Mouse (Mus musculus): Measurements from ENCODE around the gene Ston2. TPM values are rescaled to one million over a fixed set of nuclear protein-coding genes. Genes with fewer than 3 reads are reported as not detected.
A peak's percentile ranks its signal among the peaks of the same experiment; 100 is the strongest.

The Ston2 gene
- total RNA-seq, 2 experiments from 2014 or later, result 28.8 to 33.1 TPM

DNA sequence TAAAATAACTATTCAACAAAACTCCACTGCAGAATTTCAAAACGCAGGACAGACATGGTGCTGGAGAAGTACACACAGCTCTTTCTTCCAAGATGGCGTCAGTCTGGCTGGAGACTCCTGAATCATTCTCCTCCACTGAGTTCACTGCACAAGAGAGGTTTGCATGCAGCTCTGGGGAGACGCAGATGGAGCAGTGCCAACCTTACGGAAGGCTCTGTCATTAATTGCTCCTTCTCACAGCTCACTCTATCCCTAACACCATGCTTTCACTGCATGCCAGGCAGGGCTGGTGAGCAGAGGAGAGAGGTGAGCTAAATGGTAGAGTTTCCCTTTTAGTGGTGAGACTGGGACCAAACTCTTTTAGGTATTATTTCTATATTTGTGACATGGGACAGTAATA lies 80.4 kb downstream of the Ston2 start:
- peak; percentile 22 to 40 for DNase-seq (ENCODE audit: low spot score in 2 of 2)

DNA sequence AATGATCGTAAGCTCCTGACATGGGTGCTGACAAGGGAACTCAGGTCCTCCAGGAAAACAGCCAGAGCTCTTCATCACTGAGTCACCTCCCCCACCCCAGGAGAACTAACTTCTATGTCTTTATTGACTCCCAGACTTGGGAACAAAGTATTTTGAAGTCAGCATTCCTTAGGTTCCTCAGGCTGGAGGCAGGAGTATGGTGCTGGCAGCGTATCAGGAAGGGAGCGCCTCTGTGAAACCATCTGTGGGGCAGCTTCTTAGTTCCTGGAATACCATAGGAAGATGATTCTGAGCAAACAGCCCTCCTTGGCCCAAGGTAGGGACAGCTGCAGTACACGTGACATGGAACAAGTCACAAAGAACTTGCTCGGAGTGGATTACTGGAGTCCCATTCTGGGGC lies 84.7 kb downstream of the Ston2 start:
- no peak for DNase-seq (ENCODE audit: low spot score in 2 of 2)

DNA sequence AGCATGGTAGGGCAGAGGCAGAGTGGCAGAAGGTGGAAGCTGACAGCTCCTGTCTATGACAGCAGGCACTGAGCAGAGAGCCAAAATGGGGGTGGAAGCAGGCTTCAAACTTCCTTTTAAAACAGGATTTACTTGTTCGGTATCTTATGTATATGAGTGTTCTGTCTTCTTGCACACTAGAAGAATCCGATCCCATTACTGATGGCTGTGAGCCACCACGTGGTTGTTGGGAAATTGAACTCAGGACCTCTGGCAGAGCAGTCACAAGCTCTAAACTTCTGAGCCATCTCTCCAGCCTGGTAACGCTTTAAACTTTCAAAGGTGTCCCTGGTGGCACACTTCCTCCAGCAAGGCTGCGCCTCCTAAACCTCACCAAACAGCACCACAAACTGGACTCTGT lies 85.4 kb downstream of the Ston2 start:
- no peak for DNase-seq (ENCODE audit: low spot score in 2 of 2)

DNA sequence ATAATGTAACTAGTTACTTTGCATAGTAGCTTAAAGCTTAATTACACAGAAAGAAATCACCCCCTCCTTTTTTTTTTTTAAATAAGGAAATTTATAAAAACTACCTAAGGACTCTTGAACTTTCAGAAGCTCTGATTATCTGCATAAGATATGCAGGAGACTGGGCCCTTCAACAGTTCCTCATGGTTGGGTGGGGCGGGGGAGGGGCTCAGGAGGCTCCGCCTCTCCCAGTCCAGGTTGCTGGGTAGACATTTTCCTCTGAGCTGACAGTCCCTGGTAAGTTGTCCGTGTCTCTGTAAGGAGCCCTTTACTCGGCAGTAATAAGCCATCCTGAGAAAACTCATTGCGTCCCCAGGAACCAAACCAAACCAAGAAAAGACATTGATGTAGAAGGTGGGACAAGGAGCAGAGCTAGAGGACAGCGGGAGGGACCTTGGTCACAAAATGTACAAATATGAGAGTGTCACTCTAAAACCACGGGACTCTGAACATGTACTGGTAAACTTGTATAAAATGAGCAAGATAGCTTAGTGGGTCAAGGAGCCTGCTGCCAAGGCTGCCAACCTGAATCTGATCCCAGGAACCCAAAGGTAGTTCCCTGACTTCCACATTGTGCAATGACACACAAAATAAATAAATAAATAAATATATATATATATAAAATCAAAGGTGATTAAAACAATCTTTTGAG lies 88.6 kb downstream of the Ston2 start:
- no peak for DNase-seq (ENCODE audit: low spot score in 2 of 2)

DNA sequence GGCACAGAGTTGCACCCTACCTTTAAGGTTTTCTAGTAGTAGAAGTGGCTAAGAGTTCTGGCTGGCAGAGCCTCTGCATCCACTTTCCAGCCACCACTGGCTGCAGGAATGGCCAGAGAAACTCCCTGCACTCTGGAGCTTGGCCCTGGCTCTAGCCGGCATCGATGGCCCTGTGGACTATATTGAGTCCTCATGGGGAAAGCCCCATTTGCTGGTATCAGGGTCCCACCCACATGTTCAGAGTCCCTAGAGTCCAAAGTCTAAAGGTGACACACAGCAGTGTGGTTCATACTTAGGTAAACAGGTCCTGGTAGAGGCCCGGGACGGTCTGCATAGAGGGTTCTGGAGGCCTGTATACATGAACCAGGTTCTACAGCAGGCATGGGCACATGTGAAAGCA lies 92.0 kb downstream of the Ston2 start:
- DNase-seq (ENCODE audit: low spot score in 2 of 2), result no peak

DNA sequence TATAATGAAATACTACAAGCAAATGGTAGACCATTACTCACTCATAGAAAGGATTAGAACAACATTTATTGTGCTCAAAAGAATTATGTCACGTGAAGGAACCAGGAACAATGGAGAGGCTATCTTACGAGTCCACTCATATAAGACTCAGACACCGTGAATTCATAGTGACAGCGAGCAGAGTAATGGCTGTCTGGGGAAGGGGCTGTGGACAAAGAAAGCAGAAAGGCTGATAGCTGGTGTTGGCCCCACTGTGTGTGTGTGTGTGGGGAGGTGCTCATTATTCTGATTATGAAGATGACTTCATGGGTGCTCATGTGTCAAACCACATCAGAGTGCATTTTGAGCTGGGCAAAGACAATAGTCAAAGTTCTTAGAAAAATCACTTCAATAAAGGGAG lies 92.4 kb downstream of the Ston2 start:
- no peak for DNase-seq (ENCODE audit: low spot score in 2 of 2)

DNA sequence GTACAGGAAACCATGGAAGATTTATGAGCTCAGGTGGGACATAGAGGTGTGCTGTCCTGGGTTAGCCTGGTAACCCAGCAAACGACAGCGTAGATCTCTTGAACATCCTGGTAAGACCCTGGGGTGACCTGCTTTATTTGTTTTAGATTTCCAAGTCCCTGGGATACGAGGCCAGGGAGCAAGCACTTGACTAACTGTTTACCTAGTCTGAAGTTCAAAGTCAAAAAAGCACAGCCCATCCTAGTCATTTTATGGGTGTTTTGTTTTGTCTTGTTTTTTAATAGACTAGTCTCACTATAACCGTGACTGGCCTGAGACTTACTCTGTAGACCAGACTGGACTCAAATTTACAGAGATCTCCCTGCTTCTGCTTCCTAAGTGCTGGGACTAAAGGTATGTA lies 93.4 kb downstream of the Ston2 start:
- DNase-seq (ENCODE audit: low spot score in 2 of 2), result no peak

DNA sequence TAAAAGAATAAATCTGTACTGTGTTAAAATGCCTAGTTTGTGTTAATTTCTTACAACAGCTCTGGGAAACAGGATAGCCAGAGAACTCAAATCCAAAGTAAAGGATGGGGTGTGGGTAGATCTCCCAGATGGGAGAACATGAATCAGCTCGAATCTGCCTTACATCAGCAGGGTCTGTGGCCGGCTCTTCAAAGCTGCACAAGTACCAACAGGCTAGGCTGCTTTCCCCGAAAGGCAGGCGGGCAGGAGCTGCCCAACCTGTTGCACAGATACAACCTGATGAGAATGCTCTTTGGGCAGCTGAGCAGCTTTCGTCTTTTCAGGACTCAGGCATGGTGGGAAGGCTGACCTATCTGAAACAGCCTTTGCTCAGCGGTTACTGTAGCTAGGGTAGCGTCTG lies 94.6 kb downstream of the Ston2 start:
- DNase-seq (ENCODE audit: low spot score in 2 of 2), result no peak

DNA sequence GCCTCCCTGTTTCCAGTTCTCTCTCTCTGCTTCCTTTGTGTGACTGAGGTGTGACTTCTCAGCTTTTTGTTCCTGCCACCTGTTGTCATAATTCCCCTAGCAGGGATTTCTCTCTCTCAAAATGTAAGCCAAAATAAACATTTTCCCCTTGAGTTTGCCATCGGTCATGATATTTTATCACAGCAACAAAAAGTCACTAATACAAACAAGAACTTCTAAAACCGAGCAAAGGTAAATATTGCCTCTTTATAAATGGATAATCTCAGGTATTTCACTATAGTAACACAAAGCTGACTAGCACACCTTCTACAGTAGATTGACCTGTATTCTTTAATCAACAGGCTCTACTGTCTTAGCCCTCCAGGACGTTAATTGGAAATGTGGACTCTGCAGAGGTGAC lies 95.2 kb downstream of the Ston2 start:
- DNase-seq (ENCODE audit: low spot score in 2 of 2), result no peak

DNA sequence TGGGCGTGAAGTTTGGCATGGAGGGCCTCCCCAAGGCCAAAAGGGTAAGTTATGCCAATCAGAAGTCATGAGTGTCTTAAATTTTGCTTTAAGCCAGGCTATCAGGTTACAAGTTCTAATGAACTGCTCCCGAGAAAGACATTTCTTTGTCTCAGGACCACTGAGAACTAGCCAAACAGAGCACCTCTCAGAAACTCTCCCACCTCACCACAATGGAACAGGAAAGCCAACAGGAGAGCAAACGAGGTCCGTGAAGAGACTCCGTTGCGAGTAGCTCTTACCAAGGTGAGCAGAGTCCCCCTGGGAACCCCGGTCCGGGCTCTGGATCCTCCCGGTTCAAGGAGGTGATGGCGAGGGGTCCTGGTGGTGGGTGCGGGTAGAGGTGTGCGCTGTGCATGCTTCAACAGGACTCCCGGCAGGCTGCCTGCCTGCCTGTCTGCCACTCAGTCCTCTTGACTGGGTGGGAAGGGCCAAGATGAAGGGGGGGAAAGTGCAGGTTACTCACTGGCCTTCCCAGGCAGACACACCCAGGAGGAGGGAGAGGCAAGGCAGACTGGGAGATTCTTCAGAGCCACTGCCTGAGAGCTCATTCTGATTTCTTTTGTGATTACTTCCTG lies 102.4 kb downstream of the Ston2 start:
- no peak for DNase-seq (ENCODE audit: low spot score in 2 of 2)

DNA sequence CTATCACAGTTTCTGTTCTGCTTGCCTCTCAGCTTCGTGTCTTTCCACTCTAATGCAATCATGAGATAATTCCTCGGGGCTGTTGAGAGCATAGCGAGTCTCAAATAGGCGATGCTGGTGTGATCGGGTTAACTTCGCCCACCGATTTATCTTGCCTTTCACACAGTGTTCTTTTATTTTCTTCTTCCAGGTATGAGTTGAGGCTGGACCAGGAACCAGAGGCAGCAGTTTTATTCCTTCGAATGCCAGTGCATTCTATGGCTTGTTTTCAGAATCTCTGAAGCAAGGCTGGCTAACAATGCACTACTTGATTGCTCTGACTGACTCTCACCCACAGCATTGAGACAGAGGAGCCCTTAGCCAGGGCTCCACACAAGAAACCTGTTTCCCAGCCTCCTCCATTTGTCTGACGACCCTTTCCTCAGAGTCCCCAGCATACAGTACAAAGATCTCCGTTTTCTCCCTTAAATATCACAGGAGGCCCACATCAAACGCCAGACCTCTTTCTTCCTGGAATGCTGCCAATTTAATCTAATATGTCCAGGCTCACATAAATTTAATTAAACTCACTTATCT lies 103.3 kb downstream of the Ston2 start:
- no peak for DNase-seq (ENCODE audit: low spot score in 2 of 2)

DNA sequence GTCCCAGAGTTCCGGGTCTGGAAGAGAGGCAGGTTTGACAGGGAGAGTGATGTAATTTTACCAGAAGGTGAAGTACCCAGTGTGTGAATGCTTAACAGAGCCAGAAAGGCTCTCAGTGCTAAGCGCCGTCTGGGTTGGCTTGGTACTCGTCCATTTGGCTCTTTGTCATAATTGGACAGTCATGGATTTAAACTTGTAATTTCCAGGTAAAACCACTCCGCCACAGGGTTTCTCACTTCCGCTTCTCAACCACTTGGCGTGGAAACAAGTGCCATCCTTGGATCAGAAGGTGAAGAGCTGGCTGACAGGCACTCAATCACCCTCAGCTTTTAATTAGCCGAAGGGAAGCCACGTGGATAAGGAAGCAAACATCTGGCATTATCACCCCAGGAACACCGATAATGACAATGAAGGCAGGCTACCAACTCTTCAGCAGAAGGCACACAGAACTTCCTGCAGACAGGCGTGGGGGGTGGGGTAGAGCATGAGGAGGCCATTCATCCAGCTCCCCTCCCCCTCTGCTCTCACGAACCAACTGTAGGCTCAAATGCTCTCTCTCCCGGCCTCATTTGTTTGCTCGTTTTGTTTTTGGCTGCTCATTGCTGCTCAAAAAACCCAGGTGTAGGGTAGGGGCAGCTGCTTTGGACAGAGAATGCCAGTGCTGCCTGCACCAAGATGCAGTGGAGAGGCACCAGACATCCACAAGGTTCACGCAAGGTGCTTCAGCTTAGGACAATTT lies 103.9 kb downstream of the Ston2 start:
- peak; percentile 42 to 58 for DNase-seq (ENCODE audit: low spot score in 2 of 2)

DNA sequence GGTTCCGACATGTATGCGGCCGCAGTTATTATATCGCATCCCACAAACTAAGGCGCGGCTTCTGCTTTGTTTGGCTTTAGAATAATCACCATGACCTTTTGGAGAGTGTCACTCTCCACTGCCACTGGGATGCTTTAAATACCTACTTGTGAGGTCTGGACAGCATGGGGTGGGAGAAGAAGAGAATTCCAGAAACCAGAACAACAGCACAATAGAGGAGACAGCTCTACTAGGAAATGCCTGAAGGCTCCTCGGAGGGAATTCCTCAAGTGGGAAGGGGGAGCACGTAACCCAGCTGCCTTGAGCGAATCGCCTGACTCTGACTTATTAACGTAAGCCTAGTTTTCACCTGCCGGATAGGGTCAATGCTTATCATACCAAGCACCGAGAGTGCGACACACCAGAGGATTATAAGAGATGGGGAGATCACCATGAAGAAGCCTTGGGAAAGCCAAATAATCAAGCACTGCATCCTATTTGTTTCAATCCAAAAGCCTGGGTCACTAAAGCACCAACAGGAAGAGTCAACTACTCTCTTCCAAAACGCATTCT lies 104.6 kb downstream of the Ston2 start:
- DNase-seq (ENCODE audit: low spot score in 2 of 2), result no peak

DNA sequence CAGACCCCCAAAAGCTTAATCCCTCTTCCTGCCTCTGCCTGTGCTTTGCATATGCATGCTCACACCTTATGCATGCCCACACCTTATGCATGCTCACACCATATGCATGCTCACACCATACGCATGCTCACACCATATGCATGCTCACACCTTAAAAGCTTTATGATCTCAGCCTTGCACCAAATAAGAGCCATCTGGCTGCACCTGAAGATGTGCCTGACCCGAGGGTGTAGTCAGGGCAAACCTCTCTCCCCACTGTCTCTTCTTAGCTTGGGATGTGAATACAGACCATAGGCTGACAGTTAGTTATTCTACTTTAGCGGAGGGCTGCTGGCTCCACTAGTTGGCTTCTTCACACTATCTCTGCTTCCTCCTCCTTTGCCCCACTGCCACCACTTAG lies 105.1 kb downstream of the Ston2 start:
- DNase-seq (ENCODE audit: low spot score in 2 of 2), result no peak

DNA sequence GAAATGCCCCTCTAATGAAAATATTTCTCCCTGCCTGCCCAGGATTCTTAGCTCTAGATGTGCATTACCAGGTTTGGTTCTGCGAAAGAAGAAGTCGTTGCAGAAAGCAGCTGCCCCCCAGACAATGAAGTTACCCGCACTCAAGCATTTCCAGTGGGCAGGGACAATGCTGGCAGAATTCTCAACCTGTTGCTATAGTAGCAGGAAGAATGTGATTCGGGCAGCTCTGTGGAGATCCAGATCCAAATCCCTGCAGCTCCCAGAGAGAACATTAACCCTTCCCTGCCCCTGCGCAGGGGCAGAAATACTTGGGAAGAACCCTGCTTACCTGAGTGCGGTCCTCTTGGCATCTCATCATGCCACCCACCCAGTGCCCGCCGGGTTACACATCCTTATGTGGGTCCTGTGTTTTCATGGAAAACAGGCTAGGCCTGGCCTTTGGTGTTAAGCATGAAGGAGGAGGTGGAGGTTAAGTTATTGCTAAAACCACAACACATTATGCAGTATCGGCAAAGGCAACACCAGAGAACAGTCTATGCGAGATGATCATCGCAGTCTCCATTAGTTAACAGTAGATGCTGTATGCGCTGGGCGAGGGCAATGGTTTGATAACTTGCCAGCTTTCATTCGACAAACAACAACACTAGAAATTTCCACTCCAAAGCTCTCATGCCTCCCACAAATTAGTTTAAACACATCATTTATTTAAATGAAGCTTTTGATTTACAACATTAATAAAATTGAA lies 108.7 kb downstream of the Ston2 start:
- DNase-seq (ENCODE audit: low spot score in 2 of 2), result peak; percentile 55 to 66

DNA sequence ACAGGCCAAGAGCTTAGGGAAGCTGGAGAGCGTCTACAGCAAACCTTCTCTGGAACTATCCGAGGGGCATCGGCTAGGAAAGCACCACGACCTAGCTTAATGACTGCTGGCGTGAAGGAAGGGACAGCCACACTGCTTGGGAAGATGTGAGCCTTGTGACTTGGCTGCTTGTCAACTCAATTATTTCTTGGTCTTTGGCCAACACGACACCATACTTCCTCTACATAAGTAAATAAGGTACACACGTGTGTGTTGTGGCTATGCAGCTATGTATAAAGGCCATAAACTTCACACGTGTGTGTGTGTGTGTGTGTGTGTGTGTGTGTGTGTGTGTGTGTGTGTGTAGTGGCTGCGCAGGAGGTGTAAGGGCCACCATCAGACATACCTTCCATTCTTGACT lies 112.2 kb downstream of the Ston2 start:
- no peak for DNase-seq (ENCODE audit: low spot score in 2 of 2)

DNA sequence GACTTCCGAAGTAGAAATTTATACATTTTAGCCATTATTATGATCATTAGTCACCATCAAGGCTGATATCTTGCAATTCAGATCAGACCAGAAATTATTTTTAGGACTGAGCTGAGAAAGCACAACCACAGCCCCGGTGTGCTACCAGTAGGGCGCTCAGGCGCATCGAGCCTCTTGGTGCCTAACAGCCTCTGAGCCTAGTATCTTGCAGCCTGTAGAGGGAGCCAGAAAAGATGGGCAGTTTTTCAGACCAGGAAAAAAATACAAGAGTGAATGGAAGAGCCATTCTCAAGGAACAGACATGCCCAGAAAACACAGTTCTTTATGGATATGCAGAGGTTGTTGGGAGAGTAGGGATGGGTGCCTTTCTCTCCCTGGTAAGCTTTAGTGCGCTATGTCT lies 115.0 kb downstream of the Ston2 start:
- DNase-seq (ENCODE audit: low spot score in 2 of 2), result no peak

DNA sequence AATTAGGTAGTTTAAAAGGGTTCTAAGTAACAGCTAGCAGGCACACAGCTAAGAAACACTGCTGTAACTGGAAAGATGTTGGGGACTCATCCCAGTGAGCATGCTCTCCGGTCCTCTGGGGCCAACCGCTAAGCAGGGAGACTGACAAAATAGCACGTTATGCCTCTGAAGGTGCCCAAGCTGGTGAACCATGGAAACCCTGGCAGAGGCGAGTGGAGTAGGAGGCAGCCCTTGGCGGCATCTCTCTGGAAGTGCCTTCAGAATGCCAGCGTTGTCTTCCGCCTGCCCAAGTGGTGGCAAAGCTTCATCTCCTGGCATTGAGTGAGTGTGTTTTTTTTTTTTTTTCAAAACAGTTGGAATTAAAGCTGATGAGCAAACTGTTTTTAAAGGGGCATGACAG lies 115.7 kb downstream of the Ston2 start:
- DNase-seq (ENCODE audit: low spot score in 2 of 2), result peak; percentile 64 to 67

DNA sequence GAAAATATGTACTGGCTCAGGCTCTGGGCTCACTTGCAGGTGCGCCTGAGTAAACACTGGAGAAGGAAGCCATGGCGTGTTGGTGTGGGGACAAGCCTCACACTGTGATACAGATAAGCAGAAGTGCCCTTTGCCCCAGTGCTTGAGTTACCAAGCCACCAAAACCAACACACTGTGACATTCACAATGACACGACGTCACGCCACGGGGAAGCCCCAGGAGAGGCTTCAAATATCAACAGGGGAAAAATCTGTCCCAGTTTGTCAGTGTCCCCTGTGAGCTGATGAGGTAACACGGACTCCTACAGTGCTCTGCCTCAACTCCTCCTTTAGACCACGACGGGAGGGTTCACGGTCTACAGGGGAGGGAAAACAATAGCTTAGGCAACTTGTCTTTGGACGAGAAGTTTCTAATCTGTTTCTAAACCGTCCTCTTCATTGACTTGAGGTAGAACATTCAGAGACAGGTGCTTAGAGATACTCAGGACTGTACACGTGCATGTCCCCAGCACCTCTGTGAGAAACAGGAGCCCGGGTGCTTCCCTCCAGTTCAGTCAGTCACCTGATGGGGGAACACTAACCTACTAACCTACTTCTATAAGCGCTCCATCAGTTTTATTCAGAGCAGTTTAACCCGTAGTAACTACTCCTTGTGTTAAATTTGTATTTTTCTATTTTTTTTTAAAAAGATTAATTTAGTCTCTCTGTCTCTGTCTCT lies 119.5 kb downstream of the Ston2 start:
- no peak for DNase-seq (ENCODE audit: low spot score in 2 of 2)

DNA sequence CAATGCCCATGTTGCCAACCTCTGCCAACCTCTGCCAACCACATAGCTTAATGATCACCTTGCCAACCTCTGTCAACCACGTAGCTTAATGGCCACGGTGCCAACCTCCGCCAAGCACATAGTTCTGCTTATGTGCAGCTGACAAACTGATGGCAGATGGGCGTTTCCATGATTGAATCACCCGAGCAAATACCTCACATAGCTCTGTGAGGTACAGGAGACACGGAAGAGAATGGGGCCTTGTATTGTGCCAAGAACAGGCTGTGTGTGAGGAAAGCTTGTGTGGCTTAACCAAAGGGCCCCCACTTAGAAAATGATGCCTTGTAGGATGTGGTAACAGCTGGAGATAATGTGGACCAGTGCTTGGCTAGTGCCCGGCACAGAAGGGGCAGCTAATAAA lies 120.4 kb downstream of the Ston2 start:
- no peak for DNase-seq (ENCODE audit: low spot score in 2 of 2)

DNA sequence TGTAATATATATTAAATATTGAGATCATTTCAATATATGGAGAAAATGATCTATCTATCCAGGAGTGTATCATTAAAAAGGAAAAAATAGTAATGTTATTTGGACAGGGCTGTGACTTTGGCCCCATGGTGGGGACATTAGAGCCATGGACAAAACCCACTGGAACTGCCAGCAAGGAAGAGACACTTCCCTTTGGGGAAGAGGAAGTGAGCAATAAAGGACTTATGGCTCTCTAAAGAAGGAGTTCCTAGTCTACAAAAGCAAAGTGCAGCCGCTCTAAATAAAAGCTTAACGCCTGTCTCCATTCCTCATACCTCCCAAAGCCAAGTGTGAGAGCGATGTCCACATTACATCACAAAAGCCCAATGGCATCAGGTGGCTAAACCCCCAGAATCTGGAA lies 121.6 kb downstream of the Ston2 start:
- DNase-seq (ENCODE audit: low spot score in 2 of 2), result no peak

All from layer of hippocampus, postnatal 10 days (tissue).